Mouse (Mus musculus) stomach, adult 2 months (tissue): ENCODE measurements around the gene Nup210l. TPM values are rescaled to one million over a fixed set of nuclear protein-coding genes. Genes with fewer than 3 reads are reported as not detected.

Source experiments
- polyA plus RNA-seq: library from polyadenylated mRNA; depleted of rRNA; stranded (reverse); fragments of >200 nt; gene quantifications from 2 replicates; pipeline ENCODE4 v1.2.3, GENCODE M21; 2012; rRNA removed

Gene Nup210l
- polyA plus RNA-seq = 0.09 and 0.10 TPM in 2 replicates

DNA sequence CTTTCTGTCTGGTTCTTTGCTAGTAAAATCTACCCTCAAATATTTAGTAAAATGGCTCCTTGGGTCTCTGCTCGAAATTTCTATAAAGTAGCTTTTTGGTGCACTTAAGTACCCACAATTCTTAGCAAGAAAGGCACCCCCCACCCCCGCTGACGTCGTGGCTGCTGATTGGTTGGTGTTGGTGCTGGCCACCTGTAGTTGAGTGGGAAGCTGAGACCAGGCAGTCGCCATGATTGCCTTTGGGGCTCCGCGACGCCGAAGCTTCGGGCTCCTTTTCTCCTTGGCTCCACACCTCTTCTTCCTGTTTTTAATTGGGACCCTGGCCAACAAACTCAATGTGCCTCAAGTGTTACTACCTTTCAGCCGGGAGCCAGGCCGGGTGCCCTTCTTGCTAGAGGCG, at the start of gene Nup210l:
Gene Nup210l (plus strand): TSS at position 195 of the 400 bp plus-strand sequence.

DNA sequence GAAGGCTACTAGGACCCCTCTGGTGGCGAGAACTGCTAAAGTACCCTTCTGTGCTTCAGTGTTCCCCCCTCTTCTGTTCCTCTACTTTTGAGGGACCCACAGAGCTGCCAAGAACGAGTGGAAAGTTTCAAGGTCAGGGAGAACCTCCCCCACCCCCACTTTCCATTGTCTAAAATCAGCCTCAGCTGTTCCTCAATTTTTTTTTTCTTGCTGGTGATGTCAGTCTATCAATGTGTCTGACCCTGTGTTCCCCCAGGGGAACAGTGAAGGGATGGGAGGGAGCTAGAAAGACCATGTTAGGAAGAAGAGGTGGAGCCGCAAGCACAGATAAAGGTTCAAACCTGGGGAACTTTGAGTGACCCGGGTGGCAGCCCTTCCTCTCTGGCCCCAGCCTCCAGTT, 31.6 kb upstream of the Nup210l start, which contains the start of gene Tpm3:
Gene Tpm3 (plus strand): TSS at position 356 of the 400 bp plus-strand sequence.

GRCm38 (mm10) chr3:90213377-90213866, 109.5 kb downstream of the Nup210l start, which contains the start of the genes Rps27 and Rab13:
Rps27 (minus strand) TSS chr3:90213651.
Rab13 (plus strand) TSS chr3:90213695.

DNA sequence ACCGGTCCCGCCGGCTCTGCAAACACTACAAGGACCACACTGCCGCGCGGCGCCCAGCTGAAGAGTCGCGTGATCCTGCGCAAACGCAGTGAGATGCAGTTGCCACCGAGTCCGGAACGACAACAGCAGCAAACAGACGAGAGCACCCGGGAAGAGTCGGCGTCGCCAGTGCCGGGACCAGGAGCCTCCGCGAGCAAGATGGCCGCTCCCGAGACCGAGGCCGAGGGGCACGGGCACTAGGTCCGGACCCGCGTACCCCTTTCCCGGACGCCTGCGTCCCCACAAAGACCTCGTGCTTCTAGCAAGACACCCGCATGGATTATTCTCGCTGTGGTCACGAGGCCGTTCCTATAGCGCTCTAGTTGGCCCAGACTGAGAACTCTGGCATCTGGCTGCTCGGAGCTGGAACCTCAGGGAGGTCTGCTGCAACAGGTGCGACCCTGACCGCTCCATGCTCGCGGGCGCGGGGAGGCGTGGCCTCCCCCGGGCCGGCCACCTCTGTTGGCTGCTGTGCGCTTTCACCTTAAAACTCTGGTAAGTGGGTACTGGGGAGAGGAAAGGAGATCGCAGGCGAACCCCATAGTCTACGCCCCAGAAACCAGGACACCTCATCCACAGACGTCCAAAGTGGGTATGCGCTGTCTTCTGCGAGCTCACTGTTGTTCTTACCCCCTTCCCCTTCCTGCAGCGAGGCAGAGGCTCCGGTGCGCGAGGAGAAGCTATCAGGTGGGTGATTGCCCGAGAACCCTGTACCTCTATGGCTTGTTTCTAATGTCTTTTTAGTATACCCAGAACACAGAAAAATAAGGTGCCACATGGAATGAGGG, 127.8 kb downstream of the Nup210l start, which contains the start of gene Jtb:
Gene Jtb (plus strand): TSS at position 91 of the 827 bp plus-strand sequence.

GRCm38 (mm10) chr3:90242984-90243775, 139.2 kb downstream of the Nup210l start, which contains the start of gene Creb3l4:
Creb3l4 (minus strand) TSS chr3:90243512.

DNA sequence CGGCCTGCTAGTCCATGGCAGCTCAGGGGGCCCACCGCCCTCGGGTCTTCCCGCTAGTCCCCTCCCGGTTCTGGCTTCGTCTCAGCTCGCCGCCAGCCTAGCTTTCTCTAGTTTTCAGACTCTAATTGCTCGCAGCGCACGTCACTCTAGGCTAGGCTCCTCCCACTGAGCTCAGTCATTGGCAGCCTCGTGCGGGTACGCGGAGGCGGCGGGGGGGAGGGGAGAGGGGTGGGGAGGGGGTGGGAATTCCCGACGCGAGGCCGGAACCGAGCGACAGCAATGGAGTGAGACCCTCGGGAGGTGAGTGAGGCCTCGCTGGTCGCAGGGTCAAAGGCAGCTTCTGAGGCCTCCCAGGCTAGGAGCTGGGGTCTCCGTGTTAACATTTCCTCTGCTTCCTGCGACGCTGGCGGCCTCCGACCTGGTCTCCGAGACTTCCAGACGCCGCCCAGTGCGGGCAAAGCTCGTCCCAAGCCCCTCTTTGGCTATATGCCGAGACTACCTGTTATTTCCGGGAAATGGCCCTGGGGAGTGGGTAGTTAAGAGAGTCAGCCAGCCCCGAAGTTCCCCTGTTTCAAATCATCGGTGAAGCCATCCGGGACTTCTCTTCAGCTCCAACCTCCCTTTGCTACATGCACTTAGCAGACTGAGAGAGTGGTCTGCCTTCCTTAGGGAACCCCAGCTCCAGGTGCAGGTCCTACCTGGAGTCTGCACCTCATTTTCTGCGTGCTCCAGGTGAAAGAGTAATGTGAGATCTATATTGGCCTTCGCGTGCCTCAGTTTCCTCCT, 144.2 kb downstream of the Nup210l start, which contains the start of gene Slc39a1:
Gene Slc39a1 (plus strand): TSS at position 213 of the 786 bp plus-strand sequence.

GRCm38 (mm10) chr3:90253653-90254418, 149.9 kb downstream of the Nup210l start, which contains the start of gene Crtc2:
Crtc2 (plus strand) TSS chr3:90254163.

Other genes with a start within 250 kb of the Nup210l start
- gene Il6ra, start 190.9 kb upstream of the Nup210l start, polyA plus RNA-seq = 2.4 and 2.6 TPM in 2 replicates
- 10.4 and 17.3 TPM in 2 replicates for gene Atp8b2, start 140.6 kb upstream of the Nup210l start, polyA plus RNA-seq
- gene Hax1, start 105.4 kb upstream of the Nup210l start, polyA plus RNA-seq = 21.9 and 22.9 TPM in 2 replicates
- 7.6 and 8.7 TPM in 2 replicates for gene 4933434E20Rik, start 52.5 kb upstream of the Nup210l start, polyA plus RNA-seq
- gene Ubap2l, start 51.5 kb upstream of the Nup210l start, polyA plus RNA-seq = 29.1 and 37.6 TPM in 2 replicates
- gene Tpm3, start 31.5 kb upstream of the Nup210l start, polyA plus RNA-seq = 39.8 and 65.3 TPM in 2 replicates
- gene Rps27, start 109.5 kb downstream of the Nup210l start, polyA plus RNA-seq = 192 and 202 TPM in 2 replicates
- 2.5 and 3.6 TPM in 2 replicates for gene Rab13, start 109.6 kb downstream of the Nup210l start, polyA plus RNA-seq
- 60.6 and 98.2 TPM in 2 replicates for gene Jtb, start 127.5 kb downstream of the Nup210l start, polyA plus RNA-seq
- gene Creb3l4, start 139.4 kb downstream of the Nup210l start, polyA plus RNA-seq = 16.6 and 20.9 TPM in 2 replicates
- 44.3 and 47.8 TPM in 2 replicates for gene Slc39a1, start 144.0 kb downstream of the Nup210l start, polyA plus RNA-seq
- gene Crtc2, start 150.0 kb downstream of the Nup210l start, polyA plus RNA-seq = 19.9 and 25.7 TPM in 2 replicates
- gene Dennd4b, start 161.1 kb downstream of the Nup210l start, polyA plus RNA-seq = 5.1 and 7.2 TPM in 2 replicates
- gene Gatad2b, start 189.0 kb downstream of the Nup210l start, polyA plus RNA-seq = 3.8 and 4.9 TPM in 2 replicates